5 mouse cellular contexts compared by ENCODE assay signal in genomic region chr10:57543890-57544289, GRCm38 (mm10). TPM values are rescaled to one million over a fixed set of nuclear protein-coding genes. Genes with fewer than 3 reads are reported as not detected.
DNase-seq lines count a peak whose midpoint lies in the region; TF ChIP-seq lines count a peak whose summit lies in the region.
"Not testable (repeated sequence)": the region's sequence is repeated elsewhere in the genome, so short reads cannot be mapped to it uniquely, and the experiment has no call there.

No protein-coding gene starts in this region.

- not testable (repeated sequence) for H3K4me1 ChIP-seq in ES-E14 (ENCODE audit: control insufficient read depth in 2 of 2, insufficient read depth in 2 of 2, low read length in 2 of 2, poor library complexity in 1 of 2)

- H3K36me3 ChIP-seq in ES-E14 (ENCODE audit: control insufficient read depth, insufficient read depth, low read length, poor library complexity, severe bottlenecking) = not testable (repeated sequence)

- H3K9me3 ChIP-seq in ES-E14 (ENCODE audit: control insufficient read depth, insufficient read depth, low read depth, low read length) = not testable (repeated sequence)

- peak overlapping the region; percentile 3; the same call in 1 of the 2 replicates for H3K27ac ChIP-seq in ES-E14 (ENCODE audit: insufficient read depth, low read depth, low read length, poor library complexity, severe bottlenecking)

- not testable (repeated sequence) for H3K9ac ChIP-seq in ES-E14 (ENCODE audit: insufficient read depth, low read depth, low read length, poor library complexity, severe bottlenecking)

- DNase-seq in ES-CJ7 (ENCODE audit: low read depth, low spot score) (peak; percentile 29), R1 (ENCODE audit: low read depth, low spot score) (peak; percentile 64), ZHBTc4 (ENCODE audit: low read depth, low spot score) (peak; percentile 31)
- not testable (repeated sequence) for DNase-seq in ES-E14 (ENCODE audit: low read depth, low spot score)
- peak; percentile 30 for DNase-seq in heart, adult 11 months

- in situ Hi-C loops in ES-E14 (cut with MboI; ENCODE audit: low sequenced_read_pairs in 2 of 2, unreplicated experiment in 2 of 2) = not testable (repeated sequence)

- H3K4me3 ChIP-seq in ES-E14 (ENCODE audit: insufficient read depth in 1 of 2, low read depth in 1 of 2, low read length in 2 of 2, poor library complexity in 1 of 2, severe bottlenecking in 1 of 2) = not testable (repeated sequence)

TF ChIP-seq in ES-E14, 5 proteins besides CTCF, POLR2A, EP300 and RAD21:
- TF ChIP-seq MAFK (IDR thresholded peaks at IDR 0.05; ENCODE audit: insufficient read depth, low read depth, low read length) = peak; percentile 75

RNA-seq across cellular contexts. Expression of gene Serinc1, which starts 11.6 kb away (rescaled TPM):
- total RNA-seq in ES-E14 (2012; rRNA removed) = 143 and 153 TPM in 2 replicates

RNA-seq across cellular contexts. Expression of gene Hsf2, which starts 57.7 kb away (rescaled TPM):
- total RNA-seq in ES-E14 (2012; rRNA removed) = 29.0 and 32.0 TPM in 2 replicates
